Mouse (Mus musculus): ENCODE data around the gene Vapb. TPM values are rescaled to one million over a fixed set of nuclear protein-coding genes. Genes with fewer than 3 reads are reported as not detected.
A peak's percentile ranks its signal among the peaks of the same experiment; 100 is the strongest.

Gene Vapb
- polyA plus RNA-seq, 1 experiment from 2014 or later, result 14.8 TPM

DNA sequence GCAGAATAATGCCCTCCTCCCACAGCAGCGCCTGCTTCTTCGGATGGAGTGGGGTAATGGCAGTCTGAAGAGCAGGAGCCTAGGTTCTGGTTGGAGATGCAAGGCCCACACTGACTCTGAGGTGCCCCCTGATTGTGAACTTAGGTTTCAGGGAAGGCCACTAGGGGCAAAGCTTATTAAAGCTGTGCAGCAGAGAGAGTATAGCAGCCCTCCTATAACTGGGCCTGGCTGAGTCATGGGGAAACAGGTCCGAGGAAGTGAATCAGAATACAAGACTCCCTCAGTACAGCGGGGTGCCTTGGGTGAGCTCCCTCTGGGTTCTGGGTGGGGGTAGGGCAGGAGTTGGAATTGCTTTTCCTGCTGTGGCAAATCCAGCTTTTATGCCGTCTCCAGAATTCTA is 33.3 kb downstream of the Vapb start:
- no peak for ATAC-seq (ENCODE audit: low FRiP score, low TSS enrichment)
- peak overlapping the region; percentile 49; the same call in 1 of the 2 replicates for H3K27ac ChIP-seq (replicated peaks; ENCODE audit: low read depth, low read length)
- no peak overlapping the region for H3K4me2 ChIP-seq (ENCODE audit: low read length)
- DNase-seq, result no peak
- no peaks in the 10 kb centered on the region for H3K27me3 ChIP-seq (ENCODE audit: control insufficient read depth, insufficient read depth, low read length)
- 62% methylated on average over 5 of the region's 5 CpGs for WGBS
- 0 out of 2 replicates have a peak, but pooled peaks cover 2% of the 10 kb centered on the region for H3K36me3 ChIP-seq (ENCODE audit: control insufficient read depth, insufficient read depth, low read length)
- peaks cover 44% of the 10 kb centered on the region for H3K4me1 ChIP-seq (ENCODE audit: control insufficient read depth, insufficient read depth, low read length)
- H3K9ac ChIP-seq (replicated peaks; ENCODE audit: low read length), result no peak overlapping the region
- no peaks in the 10 kb centered on the region for H3K9me3 ChIP-seq (ENCODE audit: control insufficient read depth, low read length)
- H3K4me3 ChIP-seq (replicated peaks; ENCODE audit: low read depth, low read length), result no peak overlapping the region

DNA sequence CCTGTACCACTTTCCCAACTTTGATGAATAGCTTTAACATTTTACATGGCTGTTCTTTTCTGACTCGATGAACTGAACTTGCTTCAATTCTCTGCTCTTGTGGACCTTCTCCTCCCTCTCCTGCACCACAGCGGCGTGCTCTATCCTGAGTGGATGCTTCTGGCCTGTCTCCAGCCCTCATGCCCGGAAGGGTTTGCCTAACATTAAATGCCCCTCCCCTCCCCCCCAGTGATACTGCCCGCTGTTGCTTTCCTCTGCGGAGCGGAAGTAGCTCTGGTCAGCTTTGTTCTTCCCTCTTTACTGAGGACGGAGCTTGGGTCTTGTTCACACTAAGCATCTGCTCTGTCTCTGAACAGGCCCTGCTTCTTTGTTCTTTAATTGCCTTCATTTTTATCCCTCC is 34.4 kb downstream of the Vapb start:
- ATAC-seq (ENCODE audit: low FRiP score, low TSS enrichment) (no peak), DNase-seq (no peak)
- WGBS, result 53% methylated on average over 8 of the region's 8 CpGs
- Histone ChIP-seq H3K27ac (replicated peaks; ENCODE audit: low read depth, low read length) (no peak overlapping the region), H3K36me3 (ENCODE audit: control insufficient read depth, insufficient read depth, low read length) (0 out of 2 replicates have a peak, but pooled peaks cover 4% of the 10 kb centered on the region), H3K9me3 (ENCODE audit: control insufficient read depth, low read length) (no peaks in the 10 kb centered on the region), H3K4me1 (ENCODE audit: control insufficient read depth, insufficient read depth, low read length) (peaks cover 50% of the 10 kb centered on the region), H3K27me3 (ENCODE audit: control insufficient read depth, insufficient read depth, low read length) (no peaks in the 10 kb centered on the region), H3K4me3 (replicated peaks; ENCODE audit: low read depth, low read length) (no peak overlapping the region), H3K9ac (replicated peaks; ENCODE audit: low read length) (no peak overlapping the region), H3K4me2 (ENCODE audit: low read length) (no peak overlapping the region)

DNA sequence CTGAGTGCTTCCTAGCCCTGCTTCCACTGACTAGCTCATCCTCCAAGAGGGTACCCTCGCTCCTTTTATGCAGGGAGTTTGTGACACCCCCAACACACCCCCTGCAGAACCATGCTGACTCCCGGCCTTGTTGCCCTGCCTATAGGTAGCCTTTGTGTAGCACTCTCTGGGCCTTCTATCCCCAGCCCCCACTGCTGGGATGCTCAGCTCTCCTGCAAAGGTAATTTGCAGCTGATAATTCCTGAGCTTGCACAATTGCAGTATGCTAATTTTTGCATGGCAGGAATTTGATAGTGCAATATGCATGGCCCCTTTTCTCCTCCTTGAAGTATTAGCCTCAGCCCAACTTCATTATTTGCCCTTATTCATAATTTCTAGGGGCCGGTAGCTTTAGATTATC is 38.2 kb downstream of the Vapb start:
- DNase-seq, result peak; percentile 60
- WGBS, result 25% methylated on average over 3 of the region's 3 CpGs
- H3K4me1 ChIP-seq (ENCODE audit: control insufficient read depth, insufficient read depth, low read length), result peaks cover 46% of the 10 kb centered on the region

DNA sequence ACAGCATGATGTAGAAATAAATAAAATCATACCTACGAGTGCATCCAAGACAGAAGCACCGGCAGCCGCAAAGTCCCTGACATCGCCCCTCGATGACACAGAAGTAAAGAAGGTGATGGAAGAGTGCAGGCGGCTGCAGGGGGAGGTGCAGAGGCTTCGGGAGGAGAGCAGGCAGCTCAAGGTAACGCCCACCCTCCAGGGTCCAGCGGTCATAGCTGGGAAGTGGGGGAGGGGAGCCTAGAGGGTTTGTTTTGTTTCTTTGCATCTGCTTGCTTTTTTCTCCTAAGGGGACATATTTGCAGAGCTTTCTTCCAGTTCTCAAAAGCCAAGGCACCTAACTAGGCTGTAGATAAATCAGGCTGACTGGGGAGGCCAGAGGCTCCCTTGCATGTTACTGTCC is 38.8 kb downstream of the Vapb start:
- H3K27ac ChIP-seq (replicated peaks; ENCODE audit: low read depth, low read length), result peak overlapping the region; percentile 82
- WGBS, result 5% methylated on average over 9 of the region's 9 CpGs
- no peak for ATAC-seq (ENCODE audit: low FRiP score, low TSS enrichment)
- H3K9ac ChIP-seq (replicated peaks; ENCODE audit: low read length), result peak overlapping the region; percentile 34; the same call in 1 of the 2 replicates
- H3K9me3 ChIP-seq (ENCODE audit: control insufficient read depth, low read length), result no peaks in the 10 kb centered on the region
- no peak overlapping the region for H3K4me3 ChIP-seq (replicated peaks; ENCODE audit: low read depth, low read length)
- H3K4me2 ChIP-seq (ENCODE audit: low read length), result peak overlapping the region; percentile 17; the same call in 1 of the 2 replicates
- peaks cover 10% of the 10 kb centered on the region; the same call in 1 of the 2 replicates for H3K36me3 ChIP-seq (ENCODE audit: control insufficient read depth, insufficient read depth, low read length)
- H3K27me3 ChIP-seq (ENCODE audit: control insufficient read depth, insufficient read depth, low read length), result no peaks in the 10 kb centered on the region
- peaks cover 49% of the 10 kb centered on the region for H3K4me1 ChIP-seq (ENCODE audit: control insufficient read depth, insufficient read depth, low read length)
- DNase-seq, result peak; percentile 58

More for the DNA sequence above, 38.2 kb downstream of the Vapb start:
- H3K9ac ChIP-seq (replicated peaks; ENCODE audit: low read length), result 0 out of 2 replicates have a peak overlapping the region, but pooled peaks have one; percentile 14
- peaks cover 10% of the 10 kb centered on the region; the same call in 1 of the 2 replicates for H3K36me3 ChIP-seq (ENCODE audit: control insufficient read depth, insufficient read depth, low read length)
- ATAC-seq (ENCODE audit: low FRiP score, low TSS enrichment), result 0 out of 2 replicates have a peak, but pooled peaks have one; percentile 31
- H3K27me3 ChIP-seq (ENCODE audit: control insufficient read depth, insufficient read depth, low read length), result no peaks in the 10 kb centered on the region
- H3K4me3 ChIP-seq (replicated peaks; ENCODE audit: low read depth, low read length), result no peak overlapping the region
- no peak overlapping the region for H3K4me2 ChIP-seq (ENCODE audit: low read length)
- H3K9me3 ChIP-seq (ENCODE audit: control insufficient read depth, low read length), result no peaks in the 10 kb centered on the region
- peak overlapping the region; percentile 82 for H3K27ac ChIP-seq (replicated peaks; ENCODE audit: low read depth, low read length)

DNA sequence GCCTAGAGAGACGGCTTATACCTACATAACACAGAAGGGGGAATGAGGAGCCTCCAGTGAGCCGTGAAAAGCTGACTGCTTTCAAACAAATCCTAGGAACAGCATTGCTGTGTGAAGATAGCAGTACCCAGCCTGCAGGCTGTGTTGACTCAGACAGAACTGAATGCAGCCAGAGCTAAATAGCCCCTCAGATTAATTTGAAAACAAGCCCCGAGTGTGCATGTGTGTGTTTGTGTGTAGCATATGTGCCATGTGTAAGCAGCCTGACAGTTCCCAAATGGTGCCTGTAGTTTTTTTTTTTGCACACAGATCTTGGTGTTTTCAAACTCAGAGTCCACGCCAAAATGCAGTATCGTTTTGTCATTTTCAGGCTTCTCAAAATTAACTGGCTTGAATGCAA is 43.6 kb downstream of the Vapb start:
- Histone ChIP-seq H3K9me3 (ENCODE audit: control insufficient read depth, low read length) (peaks cover 6% of the 10 kb centered on the region), H3K4me2 (ENCODE audit: low read length) (no peak overlapping the region), H3K4me3 (replicated peaks; ENCODE audit: low read depth, low read length) (no peak overlapping the region), H3K9ac (replicated peaks; ENCODE audit: low read length) (no peak overlapping the region), H3K36me3 (ENCODE audit: control insufficient read depth, insufficient read depth, low read length) (peaks cover 16% of the 10 kb centered on the region), H3K4me1 (ENCODE audit: control insufficient read depth, insufficient read depth, low read length) (peaks cover 21% of the 10 kb centered on the region), H3K27ac (replicated peaks; ENCODE audit: low read depth, low read length) (peak overlapping the region; percentile 69), H3K27me3 (ENCODE audit: control insufficient read depth, insufficient read depth, low read length) (no peaks in the 10 kb centered on the region)
- 63% methylated on average over 5 of the region's 5 CpGs for WGBS
- DNase-seq (peak; percentile 41), ATAC-seq (ENCODE audit: low FRiP score, low TSS enrichment) (no peak)

DNA sequence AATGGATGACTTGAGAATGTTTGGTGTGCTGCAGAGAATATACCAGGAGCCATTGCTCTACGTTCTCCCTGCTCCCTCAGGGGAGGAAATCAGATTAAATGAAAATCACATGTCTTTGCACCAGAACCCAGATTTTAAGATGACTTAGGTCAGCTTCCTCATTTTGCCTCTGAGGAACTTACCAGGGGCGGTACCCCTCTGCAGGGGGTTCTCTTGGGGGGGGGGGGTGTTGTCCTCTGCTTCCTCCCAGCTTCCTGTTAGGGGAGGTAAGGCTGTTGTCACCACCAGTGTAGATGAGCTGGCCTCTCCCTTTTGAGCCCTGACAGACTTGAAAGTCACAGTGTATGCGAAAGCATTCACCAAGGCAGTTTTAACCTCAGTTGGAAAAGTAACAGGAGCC is 47.1 kb downstream of the Vapb start:
- peaks cover 9% of the 10 kb centered on the region for H3K36me3 ChIP-seq (ENCODE audit: control insufficient read depth, insufficient read depth, low read length)
- H3K9ac ChIP-seq (replicated peaks; ENCODE audit: low read length), result no peak overlapping the region
- ATAC-seq (ENCODE audit: low FRiP score, low TSS enrichment) (no peak), DNase-seq (no peak)
- H3K27me3 ChIP-seq (ENCODE audit: control insufficient read depth, insufficient read depth, low read length), result no peaks in the 10 kb centered on the region
- peaks cover 6% of the 10 kb centered on the region for H3K9me3 ChIP-seq (ENCODE audit: control insufficient read depth, low read length)
- no peak overlapping the region for H3K4me2 ChIP-seq (ENCODE audit: low read length)
- H3K27ac ChIP-seq (replicated peaks; ENCODE audit: low read depth, low read length), result no peak overlapping the region
- no peak overlapping the region for H3K4me3 ChIP-seq (replicated peaks; ENCODE audit: low read depth, low read length)
- 84% methylated on average over 3 of the region's 3 CpGs for WGBS
- H3K4me1 ChIP-seq (ENCODE audit: control insufficient read depth, insufficient read depth, low read length), result peaks cover 13% of the 10 kb centered on the region; the same call in 1 of the 2 replicates

DNA sequence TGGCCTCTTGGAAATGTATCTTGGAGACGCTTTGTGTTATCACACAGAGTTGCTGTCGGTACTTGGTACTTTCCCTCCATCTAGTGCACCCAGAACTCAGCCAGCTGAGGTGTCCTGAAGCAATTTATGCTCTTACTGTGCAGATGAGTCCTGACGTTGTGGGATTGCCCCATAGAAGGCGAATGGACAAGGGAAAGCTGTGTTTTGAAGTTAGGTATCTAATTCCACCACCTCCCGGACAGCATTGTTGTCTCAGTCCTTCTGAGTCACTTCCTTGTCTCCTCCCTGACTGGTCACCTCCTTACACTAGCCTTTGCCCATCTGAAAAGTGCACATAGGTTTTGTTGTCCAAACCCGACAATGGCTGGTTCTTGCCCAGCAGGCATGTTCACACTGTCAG is 47.6 kb downstream of the Vapb start:
- no peak for ATAC-seq (ENCODE audit: low FRiP score, low TSS enrichment)
- peaks cover 9% of the 10 kb centered on the region for H3K36me3 ChIP-seq (ENCODE audit: control insufficient read depth, insufficient read depth, low read length)
- WGBS, result 85% methylated on average over 6 of the region's 6 CpGs

DNA sequence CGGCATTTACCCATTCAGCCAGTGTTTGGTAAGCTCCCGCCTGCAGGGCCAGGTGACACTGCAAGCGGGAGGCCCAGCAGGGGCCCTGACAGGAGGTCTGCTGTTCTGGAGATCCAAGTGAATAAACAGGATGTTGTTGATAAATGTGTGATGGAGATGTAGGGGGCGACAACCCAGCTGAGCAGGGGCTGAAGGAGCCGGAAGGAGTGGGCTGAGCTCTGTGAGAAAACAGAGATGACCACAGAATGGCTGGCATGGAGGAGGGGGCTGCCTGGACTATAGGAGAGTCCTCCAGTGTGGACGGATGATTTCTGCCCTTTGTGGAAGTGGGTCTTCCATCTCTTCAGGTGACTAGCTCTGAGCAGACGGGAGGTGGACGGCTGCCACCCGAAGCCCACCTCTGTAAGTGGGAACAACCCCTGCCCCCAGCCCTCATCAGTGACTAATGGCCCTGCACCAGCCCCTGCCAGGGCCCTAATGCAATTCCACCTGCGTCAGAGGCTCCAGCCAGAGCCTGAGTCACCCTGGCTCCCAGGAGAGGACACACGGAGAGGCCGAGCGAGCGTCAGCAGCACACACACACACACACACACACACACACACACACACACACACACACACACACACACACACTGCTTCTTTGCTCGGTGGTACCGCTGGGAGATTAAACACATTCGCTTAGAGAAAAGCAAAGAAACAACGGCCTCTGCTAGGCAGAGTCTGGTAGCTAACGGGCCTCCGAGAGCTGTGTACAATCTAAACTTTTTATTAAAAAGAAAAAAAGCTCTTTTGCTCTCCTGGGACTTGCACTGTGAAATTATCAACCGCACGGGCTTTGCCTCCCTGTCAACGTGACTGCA is 52.9 kb downstream of the Vapb start:
- DNase-seq (peak; percentile 74), ATAC-seq (ENCODE audit: low FRiP score, low TSS enrichment) (peak; percentile 55; the same call in 1 of the 2 replicates)
- no peaks in the 10 kb centered on the region for H3K9me3 ChIP-seq (ENCODE audit: control insufficient read depth, low read length)
- no peaks in the 10 kb centered on the region for H3K36me3 ChIP-seq (ENCODE audit: control insufficient read depth, insufficient read depth, low read length)
- no peak overlapping the region for H3K4me3 ChIP-seq (replicated peaks; ENCODE audit: low read depth, low read length)
- H3K27me3 ChIP-seq (ENCODE audit: control insufficient read depth, insufficient read depth, low read length), result no peaks in the 10 kb centered on the region
- H3K9ac ChIP-seq (replicated peaks; ENCODE audit: low read length), result no peak overlapping the region; the same call in 1 of the 2 replicates
- H3K27ac ChIP-seq (replicated peaks; ENCODE audit: low read depth, low read length), result peak overlapping the region; percentile 79
- peaks cover 34% of the 10 kb centered on the region for H3K4me1 ChIP-seq (ENCODE audit: control insufficient read depth, insufficient read depth, low read length)
- WGBS, result 9% methylated on average over 23 of the region's 23 CpGs
- peak overlapping the region; percentile 24 for H3K4me2 ChIP-seq (ENCODE audit: low read length)

More for the DNA sequence above, 47.6 kb downstream of the Vapb start:
- no peak overlapping the region for H3K4me2 ChIP-seq (ENCODE audit: low read length)
- no peaks in the 10 kb centered on the region for H3K27me3 ChIP-seq (ENCODE audit: control insufficient read depth, insufficient read depth, low read length)
- DNase-seq, result no peak
- H3K9ac ChIP-seq (replicated peaks; ENCODE audit: low read length), result no peak overlapping the region
- peaks cover 15% of the 10 kb centered on the region for H3K4me1 ChIP-seq (ENCODE audit: control insufficient read depth, insufficient read depth, low read length)
- H3K9me3 ChIP-seq (ENCODE audit: control insufficient read depth, low read length), result peaks cover 6% of the 10 kb centered on the region
- H3K4me3 ChIP-seq (replicated peaks; ENCODE audit: low read depth, low read length), result no peak overlapping the region
- H3K27ac ChIP-seq (replicated peaks; ENCODE audit: low read depth, low read length), result no peak overlapping the region

Measured in midbrain, embryonic 14.5 days (tissue).